In the genomic region with DNA sequence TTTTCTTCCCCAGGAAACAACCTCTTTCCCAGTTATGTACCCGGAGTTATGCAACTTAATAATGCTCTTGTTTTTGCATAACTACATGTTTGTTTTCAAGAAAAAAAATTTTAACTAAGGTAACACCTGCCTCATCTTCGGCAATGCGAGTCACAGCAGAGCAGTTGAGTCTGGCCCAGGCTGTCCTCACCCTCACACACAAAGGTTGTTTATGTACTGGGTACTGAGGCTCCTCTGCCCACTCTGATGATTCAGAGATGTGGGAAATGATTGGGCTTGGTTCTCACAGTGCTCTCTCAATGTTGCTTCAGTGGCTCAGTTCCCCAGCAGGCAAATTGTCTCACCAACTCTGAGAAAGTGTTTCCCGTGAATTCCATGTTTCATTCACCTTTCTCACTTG, we compare ENCODE assay signal across 26 mouse cellular contexts. TPM values are rescaled to one million over a fixed set of nuclear protein-coding genes. Genes with fewer than 3 reads are reported as not detected.
"Had no signal": no experiment of that assay in that cellular context is flagged by ENCODE, and none has a peak within 500 bp of the region (broad histone marks: within the 10 kb centered on the region; RNA-seq: fewer than 3 reads in every experiment).

No protein-coding gene starts in this region.

- H3K9me3 ChIP-seq: limb, embryonic 10.5 days; limb, embryonic 13.5 days; liver, embryonic 12.5 days; liver, embryonic 15.5 days; lung, embryonic 15.5 days; midbrain, embryonic 13.5 days; neural tube, embryonic 12.5 days; neural tube, embryonic 15.5 days had no signal

- H3K36me3 ChIP-seq: limb, embryonic 10.5 days; limb, embryonic 13.5 days; liver, embryonic 12.5 days; liver, embryonic 15.5 days; lung, embryonic 15.5 days; midbrain, embryonic 13.5 days; neural tube, embryonic 12.5 days; neural tube, embryonic 15.5 days had no signal

- ATAC-seq: liver, embryonic 12.5 days; midbrain, embryonic 13.5 days; midbrain, embryonic 16.5 days had no signal

- H3K27me3 ChIP-seq: limb, embryonic 13.5 days; liver, embryonic 12.5 days; liver, embryonic 15.5 days; lung, embryonic 15.5 days; midbrain, embryonic 13.5 days; neural tube, embryonic 12.5 days; neural tube, embryonic 15.5 days had no signal

- H3K27ac ChIP-seq: kidney, postnatal 0 days; layer of hippocampus, adult 2 months; limb, embryonic 10.5 days; limb, embryonic 13.5 days; liver, embryonic 12.5 days; liver, embryonic 15.5 days; lung, embryonic 15.5 days; macrophage; midbrain, embryonic 13.5 days; neural tube, embryonic 12.5 days; neural tube, embryonic 15.5 days; stomach, postnatal 0 days had no signal

- H3K4me1 ChIP-seq: limb, embryonic 10.5 days; limb, embryonic 13.5 days; liver, embryonic 12.5 days; liver, embryonic 15.5 days; lung, embryonic 15.5 days; midbrain, embryonic 13.5 days; neural tube, embryonic 12.5 days; neural tube, embryonic 15.5 days had no signal

- DNase-seq: kidney, adult 2 months; kidney, postnatal 25 days; layer of hippocampus, adult 9-11 months; liver; lung, adult 18-20 months; lung, postnatal 14 days; right cerebral cortex, postnatal 25 days; thymus, adult 2 months; thymus, postnatal 14 days; thymus, postnatal 4 days had no signal

- H3K4me3 ChIP-seq: layer of hippocampus, adult 2 months; limb, embryonic 10.5 days; limb, embryonic 13.5 days; liver, embryonic 12.5 days; liver, embryonic 15.5 days; lung, embryonic 15.5 days; midbrain, embryonic 13.5 days; neural tube, embryonic 12.5 days; neural tube, embryonic 15.5 days had no signal

- H3K4me2 ChIP-seq: limb, embryonic 13.5 days; liver, embryonic 12.5 days; liver, embryonic 15.5 days; lung, embryonic 15.5 days; midbrain, embryonic 13.5 days; neural tube, embryonic 12.5 days; neural tube, embryonic 15.5 days had no signal

- H3K9ac ChIP-seq: limb, embryonic 13.5 days; liver, embryonic 12.5 days; liver, embryonic 15.5 days; lung, embryonic 15.5 days; midbrain, embryonic 13.5 days; neural tube, embryonic 12.5 days; neural tube, embryonic 15.5 days had no signal

RNA-seq across cellular contexts. Expression of a gene that starts 23.8 kb away (rescaled TPM):
- polyA plus RNA-seq: macrophage had no signal

RNA-seq across cellular contexts. Expression of a gene that starts 52.7 kb away (rescaled TPM):
- polyA plus RNA-seq: kidney, adult 2 months; kidney, embryonic 14.5 days; kidney, postnatal 0 days; large intestine, adult 2 months; limb, embryonic 10.5 days; liver, embryonic 12.5 days; liver, embryonic 15.5 days; lung, embryonic 15.5 days; macrophage; neural tube, embryonic 12.5 days; stomach, embryonic 14.5 days; stomach, postnatal 0 days had no signal
